Mouse (Mus musculus): ENCODE results near the gene Dnm2.

- TF ChIP-seq POLR2A (IDR thresholded peaks at IDR 0.05; ENCODE audit: borderline replicate concordance, low read depth, low read length) (no peak), CTCF (IDR thresholded peaks at IDR 0.05; ENCODE audit: low read depth, low read length) (no peak)
These were observed 83.2 kb downstream of the Dnm2 start for GRCm38 (mm10) chr9:21507753-21508430.
